Mouse (Mus musculus) erythroblast, embryonic 14.5 days (primary cell): ENCODE measurements around the gene Atxn7l3.

ENCODE experiments used
- GATA1 ChIP-seq: IDR thresholded peaks from 2 replicates; pipeline ENCODE4 v1.6.1; 2012; ENCODE audit warnings: low read length, inconsistent platforms, mixed read lengths
- TAL1 ChIP-seq: IDR thresholded peaks from 3 replicates; pipeline ENCODE4 v1.6.1; 2012; ENCODE audit warnings: low read length, inconsistent platforms, mixed read lengths

- TF ChIP-seq GATA1, result no peak
- TF ChIP-seq TAL1, result no peak; the same call in 2 of the 3 replicates
Measured at GRCm38 (mm10) chr11:102288027-102288804, 8.2 kb downstream of the Atxn7l3 start.
